Mouse (Mus musculus) liver, embryonic 11.5 days (tissue): ENCODE results near the gene Klhl11. TPM values are rescaled to one million over a fixed set of nuclear protein-coding genes. Genes with fewer than 3 reads are reported as not detected.

Experiments used
- ATAC-seq: fragments of 200-750 bp; cut with Nextera tagmentation; replicated peaks from 2 replicates; pipeline ENCODE4 v1.8.0; 2017; ENCODE audit warnings: moderate number of reproducible peaks, mild to moderate bottlenecking, moderate TSS enrichment, moderate library complexity; ENCODE audit not compliant: low FRiP score
- DNase-seq: peaks from one replicate; pipeline ENCODE4 v3.0.0-alpha.2; 2017; ENCODE audit warnings: low spot score
- H3K27ac ChIP-seq: fragments of 300-500 bp; sonication (generic); 2 replicates; pipeline ENCODE4 v1.5.1; 2014; ENCODE audit warnings: mild to moderate bottlenecking, low read depth, low read length, control low read depth
- H3K27me3 ChIP-seq: fragments of 300-500 bp; sonication (generic); replicated peaks from 2 replicates; pipeline ENCODE4 v1.6.1; 2014; ENCODE audit warnings: low read length, mixed read lengths; ENCODE audit not compliant: control insufficient read depth, insufficient read depth
- H3K36me3 ChIP-seq: fragments of 300-500 bp; sonication (generic); 2 replicates; pipeline ENCODE4 v1.6.1; 2014; ENCODE audit warnings: mild to moderate bottlenecking, low read length, moderate library complexity, mixed read lengths; ENCODE audit not compliant: control insufficient read depth, insufficient read depth
- H3K4me1 ChIP-seq: fragments of 300-500 bp; sonication (generic); replicated peaks from 2 replicates; pipeline ENCODE4 v1.6.1; 2014; ENCODE audit warnings: low read length, mixed read lengths; ENCODE audit not compliant: control insufficient read depth, insufficient read depth
- H3K4me2 ChIP-seq: fragments of 300-500 bp; sonication (generic); 2 replicates; pipeline ENCODE4 v1.6.1; 2014; ENCODE audit warnings: mild to moderate bottlenecking, control low read depth, moderate library complexity
- H3K4me3 ChIP-seq: fragments of 300-500 bp; sonication (generic); 2 replicates; pipeline ENCODE4 v1.5.1; 2014; ENCODE audit warnings: low read depth, low read length, control low read depth
- H3K9ac ChIP-seq: fragments of 300-500 bp; sonication (generic); 2 replicates; pipeline ENCODE4 v1.6.1; 2014; ENCODE audit warnings: low read depth, low read length, control low read depth
- H3K9me3 ChIP-seq: fragments of 300-500 bp; sonication (generic); 2 replicates; pipeline ENCODE4 v1.6.1; 2016; ENCODE audit warnings: low read length, inconsistent platforms, mixed read lengths; ENCODE audit not compliant: control insufficient read depth
- WGBS: fragments of 180-500 bp; shearing (Covaris S2); extraction: QIAGEN DNeasy Blood & Tissue Kit; methylation state at CpG from one replicate; pipeline ENCODE4 v1.1.7; 2014; 5-methylcytosine and 5-hydroxymethylcytosine counted together
- polyA plus RNA-seq: library from polyadenylated mRNA; unstranded; fragments of >200 nt; fragmentation: Nextera tagmentation; extraction: Ambion mirVana; gene quantifications from 2 replicates; pipeline ENCODE4 v1.2.1, GENCODE M21; 2014

Klhl11 gene
- polyA plus RNA-seq, 1 experiment from 2014 or later: 6.3 TPM

- DNase-seq (no peak), ATAC-seq (no peak)
- no peaks in the 10 kb centered on the region for H3K27me3 ChIP-seq
- no peaks in the 10 kb centered on the region for H3K4me1 ChIP-seq
- no peak overlapping the region for H3K9ac ChIP-seq
- no peak overlapping the region for H3K4me3 ChIP-seq
- H3K9me3 ChIP-seq: no peaks in the 10 kb centered on the region
- H3K4me2 ChIP-seq: no peak overlapping the region
- H3K36me3 ChIP-seq: peaks cover 8% of the 10 kb centered on the region; the same call in 1 of the 2 replicates
- 68% methylated on average over 5 of the region's 5 CpGs for WGBS
- no peak overlapping the region for H3K27ac ChIP-seq
Measured at GRCm38 (mm10) chr11:100432002-100432401, 40.5 kb downstream of the Klhl11 start.

GRCm38 (mm10) chr11:100430052-100430451, 42.5 kb downstream of the Klhl11 start:
- H3K4me1 ChIP-seq: peaks cover 5% of the 10 kb centered on the region
- H3K27ac ChIP-seq: no peak overlapping the region; the same call in 1 of the 2 replicates
- no peak overlapping the region for H3K4me3 ChIP-seq

GRCm38 (mm10) chr11:100428612-100429199, 43.8 kb downstream of the Klhl11 start:
- DNase-seq (no peak), ATAC-seq (no peak)
- Histone ChIP-seq H3K27ac (no peak overlapping the region), H3K4me3 (no peak overlapping the region), H3K27me3 (no peaks in the 10 kb centered on the region), H3K4me1 (peaks cover 5% of the 10 kb centered on the region), H3K9ac (no peak overlapping the region), H3K36me3 (peaks cover 3% of the 10 kb centered on the region; the same call in 1 of the 2 replicates), H3K9me3 (no peaks in the 10 kb centered on the region), H3K4me2 (no peak overlapping the region)
- 71% methylated on average over 9 of the region's 9 CpGs for WGBS

More at GRCm38 (mm10) chr11:100430052-100430451, 42.5 kb downstream of the Klhl11 start:
- no peaks in the 10 kb centered on the region for H3K27me3 ChIP-seq
- H3K4me2 ChIP-seq: no peak overlapping the region
- 91% methylated on average over 7 of the region's 7 CpGs for WGBS
- no peak overlapping the region for H3K9ac ChIP-seq
- DNase-seq (no peak), ATAC-seq (no peak)
- H3K36me3 ChIP-seq: peaks cover 3% of the 10 kb centered on the region; the same call in 1 of the 2 replicates
- H3K9me3 ChIP-seq: no peaks in the 10 kb centered on the region

GRCm38 (mm10) chr11:100426820-100427219, 45.7 kb downstream of the Klhl11 start:
- H3K4me2 ChIP-seq: no peak overlapping the region
- no peak overlapping the region for H3K4me3 ChIP-seq
- H3K27ac ChIP-seq: no peak overlapping the region
- no peak overlapping the region for H3K9ac ChIP-seq
- H3K27me3 ChIP-seq: no peaks in the 10 kb centered on the region; the same call in 1 of the 2 replicates
- ATAC-seq (no peak), DNase-seq (no peak)
- no peaks in the 10 kb centered on the region for H3K9me3 ChIP-seq
- WGBS: 71% methylated on average over 3 of the region's 3 CpGs
- peaks cover 4% of the 10 kb centered on the region; the same call in 1 of the 2 replicates for H3K36me3 ChIP-seq
- peaks cover 5% of the 10 kb centered on the region for H3K4me1 ChIP-seq

GRCm38 (mm10) chr11:100425851-100426250, 46.7 kb downstream of the Klhl11 start:
- Histone ChIP-seq H3K4me1 (peaks cover 5% of the 10 kb centered on the region), H3K9ac (no peak overlapping the region), H3K4me3 (no peak overlapping the region), H3K27me3 (no peaks in the 10 kb centered on the region; the same call in 1 of the 2 replicates), H3K27ac (no peak overlapping the region), H3K4me2 (no peak overlapping the region), H3K9me3 (no peaks in the 10 kb centered on the region), H3K36me3 (peaks cover 5% of the 10 kb centered on the region; the same call in 1 of the 2 replicates)
- ATAC-seq (peak; percentile 76), DNase-seq (peak; percentile 47)
- WGBS: 18% methylated on average over 7 of the region's 7 CpGs

- DNase-seq (no peak), ATAC-seq (no peak)
- Histone ChIP-seq H3K9me3 (no peaks in the 10 kb centered on the region), H3K4me3 (no peak overlapping the region), H3K27me3 (no peaks in the 10 kb centered on the region; the same call in 1 of the 2 replicates), H3K36me3 (peaks cover 4% of the 10 kb centered on the region; the same call in 1 of the 2 replicates), H3K4me1 (peaks cover 5% of the 10 kb centered on the region), H3K9ac (no peak overlapping the region), H3K27ac (no peak overlapping the region), H3K4me2 (no peak overlapping the region)
- 86% methylated on average over 7 of the region's 7 CpGs for WGBS
Measured at GRCm38 (mm10) chr11:100423836-100424235, 48.7 kb downstream of the Klhl11 start.

GRCm38 (mm10) chr11:100421537-100421936, 51.0 kb downstream of the Klhl11 start:
- DNase-seq (no peak), ATAC-seq (no peak)
- no peak overlapping the region for H3K9ac ChIP-seq
- H3K27me3 ChIP-seq: peaks cover 7% of the 10 kb centered on the region; the same call in 1 of the 2 replicates
- peaks cover 4% of the 10 kb centered on the region; the same call in 1 of the 2 replicates for H3K36me3 ChIP-seq
- H3K9me3 ChIP-seq: no peaks in the 10 kb centered on the region
- no peak overlapping the region for H3K27ac ChIP-seq
- WGBS: 91% methylated on average over 8 of the region's 8 CpGs
- H3K4me2 ChIP-seq: no peak overlapping the region
- H3K4me1 ChIP-seq: peaks cover 7% of the 10 kb centered on the region
- no peak overlapping the region for H3K4me3 ChIP-seq

- Histone ChIP-seq H3K27ac (peak within 1 kb of the TSS; percentile 84), H3K4me2 (peak within 1 kb of the TSS; percentile 84), H3K36me3 (no peaks in the 10 kb centered on the region; the same call in 1 of the 2 replicates), H3K27me3 (peaks cover 37% of the 10 kb centered on the region), H3K9me3 (no peaks in the 10 kb centered on the region), H3K4me1 (peaks cover 15% of the 10 kb centered on the region), H3K4me3 (peak within 1 kb of the TSS; percentile 65), H3K9ac (peak within 1 kb of the TSS; percentile 61)
- ATAC-seq: peak; percentile 46
- WGBS: 1% methylated on average over 31 of the region's 31 CpGs
- peak; percentile 68 for DNase-seq
Measured at GRCm38 (mm10) chr11:100414914-100415822, 57.4 kb downstream of the Klhl11 start, which contains the start of gene Fkbp10. Gene Fkbp10 (plus strand): TSS chr11:100415697.
